Mouse (Mus musculus): Measurements from ENCODE around the gene Osbpl8.

Gene Osbpl8

GRCm38 (mm10) chr10:111155065-111155464 lies 9.5 kb upstream of the Osbpl8 start:
- DNase-seq: no peak

- no peak for DNase-seq
Measured at GRCm38 (mm10) chr10:111155571-111155970, 9.0 kb upstream of the Osbpl8 start.

GRCm38 (mm10) chr10:111156394-111157190 lies 8.0 kb upstream of the Osbpl8 start:
- DNase-seq: no peak

GRCm38 (mm10) chr10:111157241-111157659 lies 7.3 kb upstream of the Osbpl8 start:
- no peak for DNase-seq

- DNase-seq: peak; percentile 56
Measured at GRCm38 (mm10) chr10:111159789-111160522, 4.6 kb upstream of the Osbpl8 start.

- no peak for DNase-seq
Measured at GRCm38 (mm10) chr10:111160540-111160939, 4.0 kb upstream of the Osbpl8 start.

GRCm38 (mm10) chr10:111161373-111161772 lies 3.2 kb upstream of the Osbpl8 start:
- DNase-seq: no peak

GRCm38 (mm10) chr10:111163025-111163424 lies 1.5 kb upstream of the Osbpl8 start:
- DNase-seq: no peak

GRCm38 (mm10) chr10:111163601-111164240 lies 831 bp upstream of the Osbpl8 start:
- no peak for DNase-seq

GRCm38 (mm10) chr10:111165219-111165981 lies 848 bp downstream of the Osbpl8 start:
- DNase-seq: peak; percentile 49

GRCm38 (mm10) chr10:111166057-111166841 lies 1.7 kb downstream of the Osbpl8 start:
- no peak for DNase-seq

- no peak for DNase-seq
Measured at GRCm38 (mm10) chr10:111167444-111167843, 2.9 kb downstream of the Osbpl8 start.

GRCm38 (mm10) chr10:111168305-111168704 lies 3.8 kb downstream of the Osbpl8 start:
- no peak for DNase-seq

GRCm38 (mm10) chr10:111171246-111171934 lies 6.8 kb downstream of the Osbpl8 start:
- no peak for DNase-seq

- no peak for DNase-seq
Measured at GRCm38 (mm10) chr10:111173589-111174247, 9.2 kb downstream of the Osbpl8 start.

GRCm38 (mm10) chr10:111177336-111177735 lies 12.8 kb downstream of the Osbpl8 start:
- DNase-seq: no peak

- peak; percentile 58 for DNase-seq
Measured at GRCm38 (mm10) chr10:111178024-111178423, 13.5 kb downstream of the Osbpl8 start.

GRCm38 (mm10) chr10:111180633-111181032 lies 16.1 kb downstream of the Osbpl8 start:
- DNase-seq: no peak

- no peak for DNase-seq
Measured at GRCm38 (mm10) chr10:111183634-111184270, 19.2 kb downstream of the Osbpl8 start.

- no peak for DNase-seq
Measured at GRCm38 (mm10) chr10:111185574-111186269, 21.2 kb downstream of the Osbpl8 start.
